Comparison of ENCODE assay signal across 8 mouse cellular contexts in genomic region chrX:170005194-170005593, GRCm38 (mm10). TPM values are rescaled to one million over a fixed set of nuclear protein-coding genes. Genes with fewer than 3 reads are reported as not detected.
DNase-seq lines count a peak whose midpoint lies in the region; ATAC-seq and TF ChIP-seq lines count a peak whose summit lies in the region.
"Not testable (repeated sequence)": the region's sequence is repeated elsewhere in the genome, so short reads cannot be mapped to it uniquely, and the experiment has no call there.

No protein-coding gene starts in this region.

- not testable (repeated sequence) for H3K27me3 ChIP-seq in embryonic facial prominence, embryonic 11.5 days (ENCODE audit: control insufficient read depth, insufficient read depth, low read length); hindbrain, embryonic 10.5 days (ENCODE audit: insufficient read depth, poor library complexity, severe bottlenecking); midbrain, embryonic 12.5 days

- in situ Hi-C loops in ES-E14 (cut with MboI; ENCODE audit: low sequenced_read_pairs in 2 of 2, unreplicated experiment in 2 of 2), result not testable (repeated sequence)

- not testable (repeated sequence) for H3K4me2 ChIP-seq in embryonic facial prominence, embryonic 11.5 days (ENCODE audit: low read depth, low read length); midbrain, embryonic 12.5 days (replicated peaks)

- not testable (repeated sequence) for H3K9me3 ChIP-seq in ES-E14 (ENCODE audit: control insufficient read depth, insufficient read depth, low read depth, low read length)
- H3K9me3 ChIP-seq in embryonic facial prominence, embryonic 11.5 days (replicated peaks; ENCODE audit: control insufficient read depth, low read length), result peaks cover 38% of the 10 kb centered on the region
- H3K9me3 ChIP-seq in hindbrain, embryonic 10.5 days, result peaks cover 56% of the 10 kb centered on the region
- H3K9me3 ChIP-seq in midbrain, embryonic 12.5 days, result peaks cover 29% of the 10 kb centered on the region

- not testable (repeated sequence) for ATAC-seq in embryonic facial prominence, embryonic 11.5 days (replicated peaks; ENCODE audit: insufficient number of reproducible peaks, low FRiP score, low TSS enrichment, low read depth); midbrain, embryonic 12.5 days (ENCODE audit: low FRiP score, low read depth)

- DNase-seq in ES-E14 (ENCODE audit: low read depth, low spot score), result peak; percentile 85
- peak; percentile 66 for DNase-seq in brain, embryonic 14.5 days (ENCODE audit: low read depth)
- peak; percentile 1 for DNase-seq in embryonic facial prominence, embryonic 11.5 days (ENCODE audit: low spot score)
- peak; percentile 57 for DNase-seq in hindbrain, embryonic 10.5 days (ENCODE audit: low spot score)
- DNase-seq in layer of hippocampus, postnatal 10 days (ENCODE audit: low spot score in 2 of 2), result peak; percentile 50 to 69
- peak; percentile 73 for DNase-seq in testis, postnatal 10 days (ENCODE audit: low spot score)
- DNase-seq in urinary bladder, postnatal 4 days (ENCODE audit: low spot score in 2 of 2), result peak; percentile 70 to 92

- TF ChIP-seq POLR2A in brain, embryonic 14.5 days (IDR thresholded peaks at IDR 0.05; ENCODE audit: borderline replicate concordance, extremely low read depth, insufficient read depth, insufficient read length, poor library complexity, severe bottlenecking), result not testable (repeated sequence)

- 22% methylated on average over 13 of the region's 13 CpGs for WGBS in embryonic facial prominence, embryonic 11.5 days
- 22% methylated on average over 13 of the region's 13 CpGs for WGBS in hindbrain, embryonic 10.5 days
- 18% methylated on average over 13 of the region's 13 CpGs for WGBS in midbrain, embryonic 12.5 days

- H3K4me3 ChIP-seq in ES-E14 (ENCODE audit: insufficient read depth in 1 of 2, low read depth in 1 of 2, low read length in 2 of 2, poor library complexity in 1 of 2, severe bottlenecking in 1 of 2); embryonic facial prominence, embryonic 11.5 days (ENCODE audit: low read depth, low read length); hindbrain, embryonic 10.5 days; midbrain, embryonic 12.5 days: not testable (repeated sequence)

- not testable (repeated sequence) for TF ChIP-seq CTCF in brain, embryonic 14.5 days (IDR thresholded peaks at IDR 0.05; ENCODE audit: borderline replicate concordance, extremely low read depth, insufficient read depth, insufficient read length)

- peak overlapping the region; percentile 35; the same call in 1 of the 2 replicates for H3K27ac ChIP-seq in ES-E14 (ENCODE audit: insufficient read depth, low read depth, low read length, poor library complexity, severe bottlenecking)
- not testable (repeated sequence) for H3K27ac ChIP-seq in embryonic facial prominence, embryonic 11.5 days (replicated peaks; ENCODE audit: low read depth, low read length)
- peak overlapping the region; percentile 59; the same call in 1 of the 2 replicates for H3K27ac ChIP-seq in hindbrain, embryonic 10.5 days
- H3K27ac ChIP-seq in midbrain, embryonic 12.5 days (replicated peaks), result peak overlapping the region; percentile 39; the same call in 1 of the 2 replicates

- H3K36me3 ChIP-seq in ES-E14 (ENCODE audit: control insufficient read depth, insufficient read depth, low read length, poor library complexity, severe bottlenecking); embryonic facial prominence, embryonic 11.5 days (replicated peaks; ENCODE audit: control insufficient read depth, insufficient read depth, low read depth, low read length); hindbrain, embryonic 10.5 days; midbrain, embryonic 12.5 days: not testable (repeated sequence)

- H3K9ac ChIP-seq in ES-E14 (ENCODE audit: insufficient read depth, low read depth, low read length, poor library complexity, severe bottlenecking); embryonic facial prominence, embryonic 11.5 days (replicated peaks; ENCODE audit: low read length); midbrain, embryonic 12.5 days (replicated peaks): not testable (repeated sequence)

- peaks cover 15 to 23% of the 10 kb centered on the region in 2 experiments for H3K4me1 ChIP-seq in ES-E14 (ENCODE audit: control insufficient read depth in 2 of 2, insufficient read depth in 2 of 2, low read length in 2 of 2, poor library complexity in 1 of 2)
- not testable (repeated sequence) for H3K4me1 ChIP-seq in embryonic facial prominence, embryonic 11.5 days (ENCODE audit: control insufficient read depth, insufficient read depth, low read length); midbrain, embryonic 12.5 days
- H3K4me1 ChIP-seq in hindbrain, embryonic 10.5 days (replicated peaks), result peaks cover 32% of the 10 kb centered on the region

RNA-seq across cellular contexts. Expression of gene Gm21887, which starts 4.3 kb away (rescaled TPM):
- 165 and 322 TPM in 2 replicates for total RNA-seq in ES-E14 (2012; rRNA removed)
- polyA plus RNA-seq in brain, embryonic 14.5 days (2012; rRNA removed), result 476 and 1,536 TPM in 2 replicates
- 154 and 162 TPM in 2 replicates for polyA plus RNA-seq in embryonic facial prominence, embryonic 11.5 days (2014; fragmentation: Nextera tagmentation; extraction: Ambion mirVana)
- 229 and 264 TPM in 2 replicates for polyA plus RNA-seq in hindbrain, embryonic 10.5 days (2016; fragmentation: Nextera tagmentation; extraction: Ambion mirVana)
- 100 to 1,000 TPM; 327 to 366 TPM for total RNA-seq in layer of hippocampus, postnatal 10 days (2021)
- polyA plus RNA-seq in midbrain, embryonic 12.5 days (2016; fragmentation: Nextera tagmentation; extraction: Ambion mirVana), result 187 and 270 TPM in 2 replicates

Comparison
In these comparisons a context has a peak if more than half of its experiments do, and no peak if none do; other contexts are left out.
1. DNase-seq: peak in every context shown above with its lines; median percentile 85 in ES-E14; 81 in urinary bladder, postnatal 4 days; 73 in testis, postnatal 10 days; 66 in brain, embryonic 14.5 days; 60 in layer of hippocampus, postnatal 10 days; 57 in hindbrain, embryonic 10.5 days; 1 in embryonic facial prominence, embryonic 11.5 days.